ENCODE assay signal across 9 mouse cellular contexts in the genomic region with DNA sequence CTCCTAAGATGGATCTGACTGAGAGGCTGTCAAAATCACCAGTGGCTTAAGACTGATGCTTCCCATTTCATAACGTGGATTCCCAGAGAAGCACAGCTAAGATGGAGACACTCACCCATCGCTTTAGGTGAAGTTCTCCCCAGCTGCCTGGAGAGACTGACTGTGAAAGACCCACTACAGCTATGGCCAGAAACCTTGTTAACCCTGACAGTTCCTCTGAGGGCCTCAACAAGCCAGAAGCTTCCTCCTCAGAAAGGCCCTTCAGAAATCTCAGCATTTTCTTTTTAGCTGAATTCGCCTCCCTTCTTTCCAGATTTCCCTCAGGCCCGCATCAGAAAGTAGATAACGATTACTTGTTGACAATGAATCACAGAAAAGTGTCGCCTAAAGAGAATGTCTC. TPM values are rescaled to one million over a fixed set of nuclear protein-coding genes. Genes with fewer than 3 reads are reported as not detected.
A peak's percentile ranks its signal among the peaks of the same experiment; 100 is the strongest.
DNase-seq lines count a peak whose midpoint lies in the region; ATAC-seq and TF ChIP-seq lines count a peak whose summit lies in the region.
"Had no signal": no experiment of that assay in that cellular context is flagged by ENCODE, and none has a peak within 500 bp of the region (broad histone marks: within the 10 kb centered on the region; RNA-seq: fewer than 3 reads in every experiment).

No protein-coding gene starts in this region.

- H3K9ac ChIP-seq in heart, embryonic 15.5 days: no peak overlapping the region
- H3K9ac ChIP-seq in forebrain, postnatal 0 days: no peak overlapping the region
- no peak overlapping the region for H3K9ac ChIP-seq in liver, embryonic 16.5 days (ENCODE audit: low read depth, low read length)

- H3K36me3 ChIP-seq in heart, embryonic 15.5 days: no peaks in the 10 kb centered on the region
- H3K36me3 ChIP-seq in forebrain, postnatal 0 days (ENCODE audit: insufficient read depth): no peaks in the 10 kb centered on the region
- H3K36me3 ChIP-seq in liver, embryonic 16.5 days (ENCODE audit: control insufficient read depth, insufficient read depth): no peaks in the 10 kb centered on the region

- DNase-seq in heart, postnatal 25 days (ENCODE audit: low spot score): no peak
- DNase-seq in NIH3T3 (ENCODE audit: low read depth): peak; percentile 66
- DNase-seq in forebrain, postnatal 0 days: no peak
- DNase-seq in MN1 (ENCODE audit: low spot score): no peak
- no peak for DNase-seq in frontal cortex, postnatal 14 days (ENCODE audit: low spot score in 2 of 2)
- DNase-seq in right cerebral cortex, postnatal 4 days: no peak

- peak overlapping the region; percentile 95 for H3K4me3 ChIP-seq in heart, embryonic 15.5 days
- H3K4me3 ChIP-seq in forebrain, postnatal 0 days (ENCODE audit: low read depth, low read length): peak overlapping the region; percentile 70
- peak overlapping the region; percentile 90 for H3K4me3 ChIP-seq in liver, embryonic 16.5 days (ENCODE audit: low read depth, low read length)

- 36% methylated on average over 6 of the region's 6 CpGs for WGBS in heart, embryonic 15.5 days
- whole genome bisulfite sequencing in forebrain, postnatal 0 days: 39% methylated on average over 6 of the region's 6 CpGs
- WGBS in liver, embryonic 16.5 days (ENCODE audit: insufficient replicate concordance): 34% methylated on average over 6 of the region's 6 CpGs

- TF ChIP-seq CTCF in forebrain, postnatal 0 days (IDR thresholded peaks at IDR 0.05; ENCODE audit: low read depth): no peak

- H3K4me2 ChIP-seq in heart, embryonic 15.5 days: peak overlapping the region; percentile 34
- peak overlapping the region; percentile 37 for H3K4me2 ChIP-seq in forebrain, postnatal 0 days (ENCODE audit: low read depth)
- H3K4me2 ChIP-seq in liver, embryonic 16.5 days (ENCODE audit: low read depth, low read length): peak overlapping the region; percentile 38; the same call in 1 of the 2 replicates

- no peaks in the 10 kb centered on the region for H3K9me3 ChIP-seq in heart, embryonic 15.5 days (replicated peaks)
- H3K9me3 ChIP-seq in forebrain, postnatal 0 days (ENCODE audit: low read length): no peaks in the 10 kb centered on the region
- no peaks in the 10 kb centered on the region for H3K9me3 ChIP-seq in liver, embryonic 16.5 days (replicated peaks; ENCODE audit: control insufficient read depth, low read length)
- H3K9me3 ChIP-seq: G1E had no signal

- ATAC-seq in heart, embryonic 15.5 days (replicated peaks; ENCODE audit: insufficient number of reproducible peaks, insufficient read depth, low FRiP score, low read depth): no peak
- no peak for ATAC-seq in forebrain, postnatal 0 days
- no peak for ATAC-seq in liver, embryonic 16.5 days (ENCODE audit: low read depth)

- intact Hi-C loops in heart, postnatal 25 days (cut with DNase I): loop anchor here (5.0 kb wide), 1 partner anchor 133 kb away; the partner anchor contains the start of gene Dmap1

- peaks cover 18% of the 10 kb centered on the region for H3K4me1 ChIP-seq in heart, embryonic 15.5 days (replicated peaks)
- H3K4me1 ChIP-seq in forebrain, postnatal 0 days (ENCODE audit: insufficient read depth): peaks cover 18% of the 10 kb centered on the region
- peaks cover 16% of the 10 kb centered on the region for H3K4me1 ChIP-seq in liver, embryonic 16.5 days (ENCODE audit: control insufficient read depth, low read depth, low read length)

- H3K27me3 ChIP-seq in heart, embryonic 15.5 days: no peaks in the 10 kb centered on the region
- no peaks in the 10 kb centered on the region for H3K27me3 ChIP-seq in forebrain, postnatal 0 days (ENCODE audit: insufficient read depth, low read length)
- no peaks in the 10 kb centered on the region for H3K27me3 ChIP-seq in liver, embryonic 16.5 days (ENCODE audit: control insufficient read depth, insufficient read depth, low read depth, low read length)

- no peak overlapping the region for H3K27ac ChIP-seq in heart, embryonic 15.5 days
- H3K27ac ChIP-seq in forebrain, postnatal 0 days (ENCODE audit: low read depth, low read length): peak overlapping the region; percentile 67
- no peak overlapping the region for H3K27ac ChIP-seq in liver, embryonic 16.5 days (ENCODE audit: low read length)

RNA-seq across cellular contexts. Expression of gene Eri3, which starts 0.6 kb away (rescaled TPM):
- 104 and 115 TPM in 2 replicates for polyA plus RNA-seq in heart, embryonic 15.5 days (2015; fragmentation: Nextera tagmentation; extraction: Ambion mirVana)
- total RNA-seq in heart, postnatal 25 days (2021): 10 to 100 TPM; 67.7 to 88.3 TPM
- total RNA-seq in forebrain, postnatal 0 days (2014; rRNA removed): 269 and 276 TPM in 2 replicates
- 379 and 380 TPM in 2 replicates for polyA plus RNA-seq in forebrain, postnatal 0 days (2015; fragmentation: Nextera tagmentation; extraction: Ambion mirVana)
- polyA plus RNA-seq in liver, embryonic 16.5 days (2015; fragmentation: Nextera tagmentation; extraction: Ambion mirVana): 24.7 and 26.8 TPM in 2 replicates

RNA-seq across cellular contexts. Expression of gene Rnf220, which starts 52.7 kb away (rescaled TPM):
- polyA plus RNA-seq in heart, embryonic 15.5 days (2015; fragmentation: Nextera tagmentation; extraction: Ambion mirVana): 34.1 and 51.6 TPM in 2 replicates
- 10 to 100 TPM; 30.5 to 31.5 TPM for total RNA-seq in heart, postnatal 25 days (2021)
- total RNA-seq in forebrain, postnatal 0 days (2014; rRNA removed): 160 and 185 TPM in 2 replicates
- polyA plus RNA-seq in forebrain, postnatal 0 days (2015; fragmentation: Nextera tagmentation; extraction: Ambion mirVana): 123 and 140 TPM in 2 replicates
- 21.5 and 21.6 TPM in 2 replicates for polyA plus RNA-seq in liver, embryonic 16.5 days (2015; fragmentation: Nextera tagmentation; extraction: Ambion mirVana)
